Mouse (Mus musculus): Measurements from ENCODE around the gene Slc22a20.

Slc22a20 gene

GRCm38 (mm10) chr19:5988815-5989452, 3.0 kb upstream of the Slc22a20 start:
- DNase-seq, result peak; percentile 81

DNA sequence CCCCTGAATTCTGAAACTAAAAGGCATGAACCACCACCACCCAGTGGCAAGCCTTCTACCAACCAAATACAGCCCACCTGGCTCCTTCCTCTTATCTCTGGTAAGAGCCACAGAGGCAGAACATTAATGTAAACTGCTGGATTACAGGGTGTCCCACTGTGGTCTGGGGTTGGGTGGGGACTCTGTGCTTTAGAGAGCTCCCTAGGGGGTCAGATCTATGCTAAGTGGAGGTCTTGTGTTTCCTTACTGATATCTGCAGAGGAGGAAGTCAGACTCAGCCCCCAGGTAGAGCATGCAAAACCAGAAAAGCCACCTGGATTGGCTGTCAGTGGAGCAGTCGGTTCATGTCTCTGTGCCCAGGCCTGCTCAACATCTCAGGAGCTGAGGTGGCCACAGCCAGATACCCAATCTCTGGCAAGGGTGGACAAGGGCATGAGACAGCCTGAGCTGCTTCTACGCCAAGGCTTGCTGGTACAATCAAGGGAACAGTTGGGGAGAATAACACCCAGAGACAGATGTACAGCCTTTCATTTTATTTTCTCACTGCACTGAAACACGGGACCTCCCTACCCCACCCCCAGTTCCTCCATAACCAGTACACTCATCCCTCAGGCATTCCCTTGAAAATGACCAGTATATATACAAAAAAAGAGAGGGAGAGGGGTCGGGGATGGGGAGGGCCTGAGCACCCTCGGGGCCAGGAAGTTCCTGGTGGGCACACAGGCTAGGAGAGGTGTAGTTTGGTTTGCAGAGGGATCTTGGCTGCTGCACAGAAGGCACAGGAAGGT, 2.3 kb upstream of the Slc22a20 start:
- no peak for DNase-seq

DNA sequence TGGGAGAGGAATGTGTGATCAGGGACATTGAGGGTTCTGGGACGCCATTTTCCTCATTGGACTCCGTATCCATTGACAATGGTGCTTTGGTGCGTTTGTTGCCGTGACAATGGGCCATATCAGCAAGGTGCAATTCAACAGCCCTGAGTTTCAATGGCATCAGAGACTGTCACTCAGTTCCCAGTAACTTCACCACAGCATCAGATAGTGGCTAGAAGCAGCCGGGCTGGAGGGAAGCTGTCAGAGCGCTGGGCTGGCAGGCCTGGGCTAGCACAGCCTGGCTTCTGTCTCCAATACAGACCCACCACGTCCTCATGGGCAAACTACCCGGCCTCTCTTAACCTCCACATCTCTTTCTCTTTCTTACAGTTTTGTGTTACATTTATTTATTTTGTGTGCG, 5.5 kb downstream of the Slc22a20 start:
- no peak for DNase-seq

- no peak for DNase-seq
Measured at GRCm38 (mm10) chr19:5977717-5978116, 8.2 kb downstream of the Slc22a20 start.

- DNase-seq, result no peak
Measured at GRCm38 (mm10) chr19:5975676-5976075, 10.3 kb downstream of the Slc22a20 start.

- DNase-seq, result no peak
Measured at GRCm38 (mm10) chr19:5975112-5975511, 10.8 kb downstream of the Slc22a20 start.

- no peak for DNase-seq
Measured at GRCm38 (mm10) chr19:5967664-5968063, 18.3 kb downstream of the Slc22a20 start.

- DNase-seq, result no peak
Measured at GRCm38 (mm10) chr19:5966786-5967185, 19.2 kb downstream of the Slc22a20 start.

GRCm38 (mm10) chr19:5965910-5966309, 20.0 kb downstream of the Slc22a20 start:
- DNase-seq, result no peak

- DNase-seq, result peak; percentile 86
Measured at GRCm38 (mm10) chr19:5965280-5965679, 20.7 kb downstream of the Slc22a20 start.

- no peak for DNase-seq
Measured at GRCm38 (mm10) chr19:5964804-5965203, 21.1 kb downstream of the Slc22a20 start.

GRCm38 (mm10) chr19:5963883-5964562, 21.9 kb downstream of the Slc22a20 start, which contains the start of gene Pola2:
Gene Pola2 (minus strand): TSS chr19:5964202.
- DNase-seq, result peak; percentile 96

DNA sequence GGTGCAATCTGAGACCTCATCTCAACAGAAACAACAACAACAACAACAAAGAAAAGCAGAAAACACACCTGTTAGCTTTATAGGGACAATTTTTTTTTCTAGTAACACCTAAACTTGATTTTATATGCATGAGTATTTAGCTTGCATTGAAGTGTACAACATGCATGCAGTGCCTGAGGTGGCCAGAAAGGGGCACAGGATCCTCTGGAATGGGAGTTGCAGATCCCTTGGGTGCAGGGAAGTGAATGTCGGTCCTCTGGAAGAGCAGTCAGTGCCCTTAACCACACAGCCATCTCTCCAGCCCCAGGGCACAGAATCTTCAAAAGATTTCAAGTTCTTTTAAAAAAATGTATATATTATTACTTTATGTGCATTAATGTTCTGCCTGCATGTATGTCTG, 23.3 kb downstream of the Slc22a20 start:
- no peak for DNase-seq

GRCm38 (mm10) chr19:5957371-5957770, 28.6 kb downstream of the Slc22a20 start:
- DNase-seq, result no peak

GRCm38 (mm10) chr19:5956685-5957084, 29.3 kb downstream of the Slc22a20 start:
- peak; percentile 66 for DNase-seq

DNA sequence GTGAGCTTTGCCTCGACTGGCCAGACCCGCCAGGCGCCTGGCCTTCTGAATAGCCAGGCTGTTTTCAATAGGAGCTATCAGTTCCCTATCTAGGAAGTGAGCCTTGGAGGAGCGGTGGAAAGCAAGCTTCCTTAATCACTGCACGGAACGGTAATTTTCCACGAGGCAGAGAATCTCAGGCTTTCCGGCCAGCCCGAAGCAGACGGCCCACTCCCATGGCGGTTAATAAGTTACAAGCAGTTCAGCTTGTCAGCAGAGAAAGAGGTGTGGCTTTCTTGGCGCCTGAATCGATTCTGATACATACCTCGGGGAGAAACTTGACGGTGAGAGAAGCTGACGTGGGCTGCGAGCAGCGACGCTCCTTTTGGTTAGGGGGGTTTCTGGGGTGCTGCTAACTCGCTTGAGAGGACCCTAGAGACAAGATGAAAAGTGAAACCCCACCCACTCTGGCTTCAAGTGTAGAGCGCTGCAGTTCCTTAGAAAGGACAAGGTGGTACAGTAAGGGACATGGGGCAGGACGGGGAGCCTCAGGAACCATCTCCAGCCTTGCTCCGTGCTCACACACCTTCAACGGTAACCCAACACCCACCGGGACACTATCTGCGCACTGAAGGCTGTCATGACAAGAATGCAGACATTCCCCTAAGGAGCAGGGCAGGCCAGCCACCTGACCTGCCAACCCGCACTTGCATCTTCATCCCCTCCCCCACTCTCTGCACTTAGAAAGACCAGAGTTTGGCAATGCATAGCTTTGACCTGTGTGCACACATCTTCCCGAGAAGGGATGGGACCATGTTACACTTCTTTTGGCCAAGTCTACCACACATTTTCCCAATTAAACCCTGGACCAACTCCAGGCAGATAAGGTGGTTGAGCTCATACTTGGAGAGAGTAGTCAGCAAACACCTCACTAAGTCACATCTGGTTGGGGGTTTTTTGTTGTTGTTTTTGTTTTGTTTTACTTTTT, 30.0 kb downstream of the Slc22a20 start:
- no peak for DNase-seq

- no peak for DNase-seq
Measured at GRCm38 (mm10) chr19:5954936-5955335, 31.0 kb downstream of the Slc22a20 start.

- no peak for DNase-seq
Measured at GRCm38 (mm10) chr19:5954031-5954710, 31.8 kb downstream of the Slc22a20 start.

GRCm38 (mm10) chr19:5953201-5953770, 32.7 kb downstream of the Slc22a20 start:
- DNase-seq, result no peak

GRCm38 (mm10) chr19:5952071-5952691, 33.8 kb downstream of the Slc22a20 start:
- peak; percentile 48 for DNase-seq

DNA sequence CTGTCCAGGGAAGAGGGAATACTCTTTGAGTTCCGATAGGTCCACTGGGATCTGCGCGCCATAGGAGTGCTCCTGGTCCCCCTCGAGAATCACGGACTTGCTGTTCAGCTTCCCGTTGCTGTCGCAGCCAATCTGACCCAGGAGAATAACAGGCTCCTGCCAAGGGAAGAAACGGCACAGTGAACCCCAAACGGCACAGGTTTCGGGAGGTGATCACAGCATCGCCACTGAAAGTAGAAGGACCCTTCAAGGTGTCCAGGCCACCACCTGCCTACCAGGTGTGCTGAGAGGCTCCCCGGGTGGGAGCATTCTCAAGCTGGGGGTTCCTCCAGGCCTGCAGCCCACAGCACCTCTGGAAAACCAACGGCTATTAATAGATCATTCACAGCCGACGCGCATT, 34.3 kb downstream of the Slc22a20 start:
- DNase-seq, result no peak
